Mouse (Mus musculus) liver, embryonic 14.5 days (tissue): ENCODE measurements around the gene Gfer.

Source experiments
- CTCF ChIP-seq: IDR thresholded peaks from 2 replicates; pipeline ENCODE4 v1.5.1; 2016; ENCODE audit warnings: antibody characterized with exemption, low read depth, control low read depth
- EP300 ChIP-seq: IDR thresholded peaks from 2 replicates; pipeline ENCODE4 v1.6.1; 2016; ENCODE audit warnings: antibody characterized with exemption, low read depth

DNA sequence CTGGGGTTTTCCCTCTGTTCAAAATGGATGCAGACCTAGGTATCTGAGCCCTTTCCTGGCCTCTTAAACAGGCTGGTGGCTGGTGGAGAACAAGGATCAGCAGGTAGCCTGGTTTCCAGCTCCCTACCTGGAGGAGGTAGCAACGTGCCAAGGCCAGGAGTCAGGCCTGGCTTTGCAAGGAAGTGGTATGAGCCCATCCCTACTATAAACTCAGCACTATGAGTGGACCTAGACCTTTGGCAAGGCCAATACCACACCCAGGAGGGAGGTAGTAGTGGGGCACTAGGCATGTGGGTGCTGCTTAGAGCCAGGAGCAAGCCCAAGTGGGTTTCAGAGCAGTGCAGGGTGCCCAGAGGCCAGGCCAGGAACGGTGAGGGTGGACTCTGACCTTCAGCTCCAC, 3.5 kb upstream of the Gfer start:
- TF ChIP-seq CTCF (no peak), EP300 (no peak)
